Mouse (Mus musculus): ENCODE measurements around the gene Sh3bp5. TPM values are rescaled to one million over a fixed set of nuclear protein-coding genes. Genes with fewer than 3 reads are reported as not detected.

Sh3bp5 gene
- polyA plus RNA-seq, 1 experiment from 2014 or later, result 58.1 TPM

DNA sequence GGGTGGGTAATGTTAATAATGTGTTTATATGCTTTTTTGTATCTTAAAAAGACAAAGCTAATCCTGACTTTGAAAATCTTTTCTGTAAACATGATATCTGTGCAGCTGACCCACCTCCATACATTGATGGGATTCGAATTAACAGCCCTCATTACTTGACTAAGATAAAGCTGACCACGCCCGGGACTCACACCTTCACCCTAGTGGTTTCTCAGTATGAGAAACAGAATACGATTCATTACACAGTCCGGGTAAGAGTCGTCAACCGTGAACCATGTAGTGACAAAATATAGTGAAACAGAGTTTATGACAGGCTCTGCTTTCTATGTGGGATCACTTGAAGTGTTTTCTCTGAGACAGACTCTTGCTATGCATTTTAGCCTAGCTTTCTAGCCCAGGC, 67.9 kb downstream of the Sh3bp5 start:
- Histone ChIP-seq H3K4me1 (ENCODE audit: control insufficient read depth, insufficient read depth, low read length) (no peaks in the 10 kb centered on the region), H3K4me2 (ENCODE audit: low read depth, low read length) (no peak overlapping the region), H3K36me3 (ENCODE audit: control insufficient read depth, insufficient read depth, low read length) (peaks cover 56% of the 10 kb centered on the region), H3K9ac (replicated peaks; ENCODE audit: low read depth, low read length) (no peak overlapping the region), H3K9me3 (ENCODE audit: control insufficient read depth, low read length) (no peaks in the 10 kb centered on the region), H3K27me3 (ENCODE audit: control insufficient read depth, insufficient read depth, low read length) (no peaks in the 10 kb centered on the region), H3K27ac (ENCODE audit: low read depth, low read length) (no peak overlapping the region), H3K4me3 (ENCODE audit: low read depth, low read length) (no peak overlapping the region)
- 93% methylated on average over 7 of the region's 7 CpGs for WGBS
- ATAC-seq (ENCODE audit: low read depth), result no peak

DNA sequence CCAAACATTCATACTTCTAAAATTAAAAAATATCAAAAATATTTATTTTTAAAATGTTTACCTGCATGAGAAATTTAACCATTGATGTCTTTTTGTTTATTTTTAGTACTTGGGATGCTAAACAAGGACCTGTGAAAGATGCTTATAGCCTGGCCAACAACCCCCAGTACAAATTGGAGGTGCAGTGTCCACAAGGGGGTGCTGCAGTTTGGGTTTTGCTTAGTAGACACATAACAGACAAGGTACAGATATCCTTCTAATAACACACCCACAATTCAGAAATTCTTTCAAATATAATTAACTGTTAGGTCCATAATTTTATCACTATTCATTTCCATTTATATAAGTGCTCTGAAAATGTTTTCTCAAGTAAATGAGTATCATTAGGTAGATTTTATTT, 70.5 kb downstream of the Sh3bp5 start:
- Histone ChIP-seq H3K4me3 (ENCODE audit: low read depth, low read length) (no peak overlapping the region), H3K36me3 (ENCODE audit: control insufficient read depth, insufficient read depth, low read length) (peaks cover 59% of the 10 kb centered on the region), H3K4me1 (ENCODE audit: control insufficient read depth, insufficient read depth, low read length) (no peaks in the 10 kb centered on the region), H3K27me3 (ENCODE audit: control insufficient read depth, insufficient read depth, low read length) (no peaks in the 10 kb centered on the region), H3K9ac (replicated peaks; ENCODE audit: low read depth, low read length) (no peak overlapping the region), H3K9me3 (ENCODE audit: control insufficient read depth, low read length) (no peaks in the 10 kb centered on the region), H3K27ac (ENCODE audit: low read depth, low read length) (no peak overlapping the region), H3K4me2 (ENCODE audit: low read depth, low read length) (no peak overlapping the region)
- ATAC-seq (ENCODE audit: low read depth), result no peak

DNA sequence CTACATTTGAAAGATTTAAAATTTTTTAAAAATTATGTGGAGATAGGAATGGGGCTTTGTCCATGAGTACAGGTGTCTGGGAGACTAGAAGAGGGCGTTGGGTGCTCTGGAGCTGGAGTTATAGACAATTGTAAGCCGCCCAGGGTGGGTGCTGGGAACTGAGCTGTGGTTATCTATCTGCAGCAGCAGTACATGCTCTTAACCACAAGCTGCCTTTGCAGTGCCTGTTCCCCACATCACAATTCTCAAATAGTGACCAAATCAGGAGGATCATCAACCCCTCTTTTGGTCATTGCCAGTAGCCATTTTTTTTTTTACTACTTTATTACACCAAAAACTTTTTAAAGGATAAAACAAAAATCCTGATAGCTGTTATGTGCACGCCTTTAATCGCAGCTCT, 71.3 kb downstream of the Sh3bp5 start:
- no peaks in the 10 kb centered on the region for H3K9me3 ChIP-seq (ENCODE audit: control insufficient read depth, low read length)
- H3K9ac ChIP-seq (replicated peaks; ENCODE audit: low read depth, low read length), result no peak overlapping the region
- H3K27me3 ChIP-seq (ENCODE audit: control insufficient read depth, insufficient read depth, low read length), result no peaks in the 10 kb centered on the region
- H3K36me3 ChIP-seq (ENCODE audit: control insufficient read depth, insufficient read depth, low read length), result peaks cover 58% of the 10 kb centered on the region
- no peak overlapping the region for H3K27ac ChIP-seq (ENCODE audit: low read depth, low read length)
- 94% methylated on average over 4 of the region's 4 CpGs for WGBS
- ATAC-seq (ENCODE audit: low read depth), result no peak
- no peak overlapping the region for H3K4me3 ChIP-seq (ENCODE audit: low read depth, low read length)
- no peaks in the 10 kb centered on the region for H3K4me1 ChIP-seq (ENCODE audit: control insufficient read depth, insufficient read depth, low read length)
- H3K4me2 ChIP-seq (ENCODE audit: low read depth, low read length), result no peak overlapping the region

DNA sequence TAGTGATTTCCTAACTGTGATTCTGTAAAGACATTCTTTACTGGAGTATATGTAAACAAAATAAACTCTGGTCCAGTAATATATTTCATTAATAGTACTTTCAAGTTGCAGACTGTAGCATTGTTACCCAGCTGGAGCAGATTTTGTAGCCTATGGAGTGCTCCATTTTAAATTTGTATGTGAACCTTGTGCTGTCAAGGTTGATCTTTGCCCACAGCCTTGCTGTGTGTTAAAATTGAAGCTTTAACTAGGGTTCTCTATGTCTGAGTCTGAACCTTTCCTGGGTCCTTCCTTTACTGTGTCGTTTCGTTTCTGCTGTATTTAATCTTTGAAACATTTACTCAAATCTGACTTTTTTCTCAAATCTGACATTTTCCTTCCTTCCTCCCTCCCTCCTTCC, 73.6 kb downstream of the Sh3bp5 start:
- Histone ChIP-seq H3K27me3 (ENCODE audit: control insufficient read depth, insufficient read depth, low read length) (no peaks in the 10 kb centered on the region), H3K4me1 (ENCODE audit: control insufficient read depth, insufficient read depth, low read length) (no peaks in the 10 kb centered on the region), H3K4me2 (ENCODE audit: low read depth, low read length) (no peak overlapping the region), H3K27ac (ENCODE audit: low read depth, low read length) (no peak overlapping the region), H3K4me3 (ENCODE audit: low read depth, low read length) (no peak overlapping the region), H3K9me3 (ENCODE audit: control insufficient read depth, low read length) (no peaks in the 10 kb centered on the region), H3K9ac (replicated peaks; ENCODE audit: low read depth, low read length) (no peak overlapping the region), H3K36me3 (ENCODE audit: control insufficient read depth, insufficient read depth, low read length) (peaks cover 56% of the 10 kb centered on the region)
- WGBS, result 100% methylated on average over 2 of the region's 2 CpGs
- ATAC-seq (ENCODE audit: low read depth), result no peak

DNA sequence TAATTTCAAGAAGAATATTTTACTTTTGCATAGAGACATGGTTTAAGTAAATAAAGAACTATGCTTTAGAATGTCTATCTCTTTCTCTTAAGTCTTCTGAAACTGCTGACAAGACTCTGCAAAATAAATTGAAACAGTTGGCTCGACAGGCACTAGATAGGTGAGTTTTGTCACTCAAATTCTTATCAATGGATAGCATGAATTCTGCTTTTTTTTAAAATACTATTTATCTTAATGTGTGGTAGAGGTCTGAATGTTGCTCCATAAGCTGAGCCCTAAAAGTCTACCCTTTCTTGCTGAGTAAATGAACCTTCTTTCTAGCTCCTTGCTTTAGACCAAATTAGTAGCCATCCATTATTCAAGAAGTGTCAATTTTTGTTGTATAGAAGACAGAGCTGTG, 90.5 kb downstream of the Sh3bp5 start:
- Histone ChIP-seq H3K9ac (replicated peaks; ENCODE audit: low read depth, low read length) (no peak overlapping the region), H3K4me3 (ENCODE audit: low read depth, low read length) (no peak overlapping the region), H3K36me3 (ENCODE audit: control insufficient read depth, insufficient read depth, low read length) (peaks cover 9% of the 10 kb centered on the region; the same call in 1 of the 2 replicates), H3K27me3 (ENCODE audit: control insufficient read depth, insufficient read depth, low read length) (no peaks in the 10 kb centered on the region), H3K9me3 (ENCODE audit: control insufficient read depth, low read length) (no peaks in the 10 kb centered on the region), H3K27ac (ENCODE audit: low read depth, low read length) (no peak overlapping the region), H3K4me2 (ENCODE audit: low read depth, low read length) (no peak overlapping the region), H3K4me1 (ENCODE audit: control insufficient read depth, insufficient read depth, low read length) (no peaks in the 10 kb centered on the region)
- WGBS, result 96% methylated on average over 1 of the region's 1 CpGs
- no peak for ATAC-seq (ENCODE audit: low read depth)

DNA sequence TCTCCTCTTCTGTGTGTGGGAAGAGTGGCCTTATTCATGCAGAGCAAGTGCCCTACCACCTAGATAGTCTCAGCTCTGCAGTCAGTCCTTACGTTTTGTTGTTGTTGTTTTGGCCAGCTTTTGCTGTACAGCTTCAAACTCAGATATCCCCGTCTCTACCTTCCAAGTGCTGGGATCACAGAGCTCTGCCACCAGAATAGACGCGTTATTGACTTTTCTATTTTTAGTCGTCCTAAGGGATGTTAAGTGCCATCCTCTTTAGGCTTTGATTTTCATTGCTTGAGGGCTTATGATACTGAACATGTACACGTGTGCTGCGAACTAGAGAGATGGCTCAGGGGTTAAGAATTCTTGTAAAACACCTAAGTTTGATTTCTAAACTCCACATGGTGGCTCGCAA, 92.6 kb downstream of the Sh3bp5 start:
- no peaks in the 10 kb centered on the region for H3K9me3 ChIP-seq (ENCODE audit: control insufficient read depth, low read length)
- H3K27me3 ChIP-seq (ENCODE audit: control insufficient read depth, insufficient read depth, low read length), result no peaks in the 10 kb centered on the region

DNA sequence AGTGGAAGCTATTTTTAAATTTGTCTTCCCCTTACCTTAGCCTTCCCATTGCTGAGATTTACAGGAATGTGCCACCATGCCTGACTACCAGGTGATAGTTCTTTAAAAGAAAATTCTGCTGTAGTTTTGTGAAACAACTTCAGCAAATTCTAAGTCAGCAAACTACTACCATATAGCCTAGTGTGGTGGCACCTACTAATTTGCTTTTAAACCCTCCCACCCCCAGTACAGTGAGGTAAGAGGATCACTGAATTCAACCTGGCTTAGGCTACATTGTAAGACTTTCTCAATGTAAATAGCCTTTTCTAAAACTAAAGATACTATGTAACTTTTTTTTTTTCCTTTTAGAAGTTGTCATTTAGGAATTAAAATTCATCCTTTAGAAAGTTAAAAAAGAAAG, 97.9 kb downstream of the Sh3bp5 start:
- Histone ChIP-seq H3K4me2 (ENCODE audit: low read depth, low read length) (peak overlapping the region; percentile 71), H3K4me3 (ENCODE audit: low read depth, low read length) (peak overlapping the region; percentile 88; the same call in 1 of the 2 replicates), H3K27me3 (ENCODE audit: control insufficient read depth, insufficient read depth, low read length) (no peaks in the 10 kb centered on the region), H3K4me1 (ENCODE audit: control insufficient read depth, insufficient read depth, low read length) (peaks cover 19% of the 10 kb centered on the region; the same call in 1 of the 2 replicates), H3K9me3 (ENCODE audit: control insufficient read depth, low read length) (no peaks in the 10 kb centered on the region), H3K36me3 (ENCODE audit: control insufficient read depth, insufficient read depth, low read length) (0 out of 2 replicates have a peak, but pooled peaks cover 5% of the 10 kb centered on the region), H3K27ac (ENCODE audit: low read depth, low read length) (no peak overlapping the region), H3K9ac (replicated peaks; ENCODE audit: low read depth, low read length) (no peak overlapping the region)
- no peak for ATAC-seq (ENCODE audit: low read depth)

More for the DNA sequence above, 92.6 kb downstream of the Sh3bp5 start:
- no peak for ATAC-seq (ENCODE audit: low read depth)
- Histone ChIP-seq H3K4me1 (ENCODE audit: control insufficient read depth, insufficient read depth, low read length) (peaks cover 8% of the 10 kb centered on the region; the same call in 1 of the 2 replicates), H3K4me2 (ENCODE audit: low read depth, low read length) (no peak overlapping the region), H3K4me3 (ENCODE audit: low read depth, low read length) (no peak overlapping the region), H3K9ac (replicated peaks; ENCODE audit: low read depth, low read length) (no peak overlapping the region), H3K27ac (ENCODE audit: low read depth, low read length) (no peak overlapping the region), H3K36me3 (ENCODE audit: control insufficient read depth, insufficient read depth, low read length) (0 out of 2 replicates have a peak, but pooled peaks cover 8% of the 10 kb centered on the region)
- 83% methylated on average over 8 of the region's 8 CpGs for WGBS

DNA sequence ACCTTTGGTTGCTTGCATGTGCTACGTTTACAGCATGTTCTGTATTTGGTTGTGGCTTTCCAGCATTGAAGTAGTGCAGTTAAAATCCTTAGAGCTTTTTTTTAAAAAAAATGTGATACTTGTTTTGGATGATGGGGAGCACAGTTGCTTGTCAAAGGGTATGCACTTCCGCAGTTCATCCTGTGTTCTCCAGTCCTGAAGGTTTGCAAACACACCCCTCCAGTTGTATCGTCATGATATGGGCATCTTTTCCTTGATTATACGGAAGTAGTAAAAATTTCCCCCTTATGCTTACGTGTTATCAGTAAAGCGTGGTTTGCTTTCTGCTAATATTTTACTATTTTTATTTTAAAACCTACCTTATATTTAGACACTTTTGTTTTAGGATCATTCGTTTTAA, 98.5 kb downstream of the Sh3bp5 start:
- Histone ChIP-seq H3K9ac (replicated peaks; ENCODE audit: low read depth, low read length) (peak overlapping the region; percentile 87), H3K4me3 (ENCODE audit: low read depth, low read length) (peak overlapping the region; percentile 88), H3K4me2 (ENCODE audit: low read depth, low read length) (peak overlapping the region; percentile 71), H3K36me3 (ENCODE audit: control insufficient read depth, insufficient read depth, low read length) (0 out of 2 replicates have a peak, but pooled peaks cover 5% of the 10 kb centered on the region), H3K9me3 (ENCODE audit: control insufficient read depth, low read length) (no peaks in the 10 kb centered on the region), H3K4me1 (ENCODE audit: control insufficient read depth, insufficient read depth, low read length) (peaks cover 19% of the 10 kb centered on the region; the same call in 1 of the 2 replicates), H3K27me3 (ENCODE audit: control insufficient read depth, insufficient read depth, low read length) (no peaks in the 10 kb centered on the region), H3K27ac (ENCODE audit: low read depth, low read length) (no peak overlapping the region)
- 50% methylated on average over 7 of the region's 7 CpGs for WGBS
- ATAC-seq (ENCODE audit: low read depth), result no peak

DNA sequence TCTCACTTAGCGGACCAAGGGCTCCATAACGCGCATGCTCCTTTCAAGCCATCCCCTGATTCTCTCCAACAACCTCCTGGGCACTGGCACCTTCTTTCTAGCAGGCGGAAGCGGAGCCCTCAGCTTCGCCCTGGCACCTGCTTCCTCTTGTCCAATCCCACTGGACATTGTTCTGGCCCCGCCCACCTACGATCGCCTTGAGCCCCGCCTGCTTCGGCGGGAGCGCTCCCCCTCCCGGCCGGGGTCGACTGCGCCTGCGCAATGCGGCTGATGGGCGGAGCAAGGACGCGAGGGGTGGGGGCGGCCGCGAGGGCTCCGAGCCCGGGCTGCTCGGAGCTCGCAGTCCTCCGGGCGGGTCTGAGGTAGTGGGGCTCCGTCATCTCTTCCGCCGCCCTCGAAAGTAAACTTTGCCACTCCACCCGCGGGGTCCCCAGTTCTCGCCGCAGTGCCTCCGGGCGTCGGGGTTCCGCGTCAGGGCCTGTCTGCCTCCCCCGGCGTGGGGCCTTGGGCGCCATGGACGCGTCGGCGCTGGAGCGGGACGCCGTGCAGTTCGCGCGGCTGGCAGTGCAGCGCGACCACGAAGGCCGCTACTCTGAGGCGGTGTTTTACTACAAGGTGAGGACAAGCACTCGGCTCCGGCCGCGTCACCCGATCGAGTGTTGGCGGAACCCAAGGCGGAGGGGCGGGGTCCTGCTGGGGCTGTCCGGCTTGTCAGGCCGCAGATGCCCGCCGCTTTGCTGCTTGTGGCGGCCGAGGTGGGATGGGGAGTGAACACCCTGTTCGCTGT, 99.3 kb downstream of the Sh3bp5 start, which contains the start of gene Capn7:
Capn7 (plus strand) TSS at position 270 of the 787 bp plus-strand sequence.
- H3K4me3 ChIP-seq (ENCODE audit: low read depth, low read length), result peak within 1 kb of the TSS; percentile 88
- peak; percentile 97 for ATAC-seq (ENCODE audit: low read depth)
- H3K4me1 ChIP-seq (ENCODE audit: control insufficient read depth, insufficient read depth, low read length), result peaks cover 19% of the 10 kb centered on the region; the same call in 1 of the 2 replicates
- no peaks in the 10 kb centered on the region for H3K27me3 ChIP-seq (ENCODE audit: control insufficient read depth, insufficient read depth, low read length)
- H3K27ac ChIP-seq (ENCODE audit: low read depth, low read length), result peak within 1 kb of the TSS; percentile 88
- under 1% methylated on average over 77 of the region's 78 CpGs for WGBS
- H3K36me3 ChIP-seq (ENCODE audit: control insufficient read depth, insufficient read depth, low read length), result 0 out of 2 replicates have a peak, but pooled peaks cover 5% of the 10 kb centered on the region
- H3K4me2 ChIP-seq (ENCODE audit: low read depth, low read length), result peak within 1 kb of the TSS; percentile 71
- peak within 1 kb of the TSS; percentile 87 for H3K9ac ChIP-seq (replicated peaks; ENCODE audit: low read depth, low read length)
- H3K9me3 ChIP-seq (ENCODE audit: control insufficient read depth, low read length), result no peaks in the 10 kb centered on the region
